Mouse (Mus musculus): Measurements from ENCODE around the gene C130032M10Rik.

GRCm38 (mm10) chr9:114525073-114525633 lies 9.7 kb downstream of the C130032M10Rik start:
- no peak for TF ChIP-seq USF1 (IDR thresholded peaks at IDR 0.05; ENCODE audit: low read depth)
- TF ChIP-seq POLR2A (IDR thresholded peaks at IDR 0.05; ENCODE audit: insufficient read length, low read depth): no peak
- no peak for TF ChIP-seq TCF12 (IDR thresholded peaks at IDR 0.05; ENCODE audit: insufficient read depth, poor library complexity, severe bottlenecking)
- no peak for TF ChIP-seq MYOD1 (IDR thresholded peaks at IDR 0.05; ENCODE audit: control insufficient read depth in 1 of 3, insufficient read length in 2 of 3, low read depth in 2 of 3)
- TF ChIP-seq CEBPB (IDR thresholded peaks at IDR 0.05; ENCODE audit: insufficient read depth, poor library complexity, severe bottlenecking): no peak
- TF ChIP-seq POLR2AphosphoS2 (IDR thresholded peaks at IDR 0.05; ENCODE audit: insufficient read length, low read depth): no peak
- TF ChIP-seq REST (IDR thresholded peaks at IDR 0.05; ENCODE audit: insufficient read depth, insufficient read length): no peak
- TF ChIP-seq MYOG (IDR thresholded peaks at IDR 0.05; ENCODE audit: control insufficient read depth in 1 of 3, insufficient read depth in 1 of 3, insufficient read length in 2 of 3, low read depth in 2 of 3): no peak

Data from myocyte (in vitro differentiated cells).